Mouse (Mus musculus) testis, adult 2 months (tissue): ENCODE results near the gene Dync2h1.

Experiments
- CTCF ChIP-seq: fragments of 200-500 bp; IDR thresholded peaks from 2 replicates; pipeline ENCODE4 v1.5.1; 2012; ENCODE audit warnings: low read depth, mild to moderate bottlenecking, inconsistent platforms, low read length, moderate library complexity; ENCODE audit not compliant: control insufficient read depth, insufficient read depth, insufficient replicate concordance
- POLR2A ChIP-seq: fragments of 200-500 bp; IDR thresholded peaks from 2 replicates; pipeline ENCODE4 v1.6.1; 2012; ENCODE audit warnings: low read depth, mild to moderate bottlenecking, inconsistent platforms, low read length, moderate library complexity; ENCODE audit not compliant: control insufficient read depth

- TF ChIP-seq CTCF (no peak), POLR2A (no peak)
Measured at GRCm38 (mm10) chr9:6994865-6995264, 189.4 kb downstream of the Dync2h1 start.
